Mouse (Mus musculus) hindbrain, embryonic 13.5 days (tissue): ENCODE data around the gene Tmem258. TPM values are rescaled to one million over a fixed set of nuclear protein-coding genes. Genes with fewer than 3 reads are reported as not detected.
A peak's percentile ranks its signal among the peaks of the same experiment; 100 is the strongest.

ENCODE experiments used
- ATAC-seq: fragments of 200-750 bp; cut with Nextera tagmentation; 2 replicates; pipeline ENCODE4 v1.8.0; 2017; ENCODE audit warnings: moderate TSS enrichment; ENCODE audit not compliant: low FRiP score
- H3K27ac ChIP-seq: fragments of 300-500 bp; sonication (generic); 2 replicates; pipeline ENCODE4 v1.5.1; 2015; ENCODE audit warnings: inconsistent platforms, mild to moderate bottlenecking, moderate library complexity
- H3K27me3 ChIP-seq: fragments of 300-500 bp; sonication (generic); 2 replicates; pipeline ENCODE4 v1.6.1; 2015; ENCODE audit warnings: mild to moderate bottlenecking, inconsistent platforms
- H3K36me3 ChIP-seq: fragments of 300-500 bp; sonication (generic); 2 replicates; pipeline ENCODE4 v1.6.1; 2015; ENCODE audit warnings: mild to moderate bottlenecking, inconsistent platforms
- H3K4me1 ChIP-seq: fragments of 300-500 bp; sonication (generic); replicated peaks from 2 replicates; pipeline ENCODE4 v1.6.1; 2015; ENCODE audit warnings: inconsistent platforms
- H3K4me2 ChIP-seq: fragments of 300-500 bp; sonication (generic); 2 replicates; pipeline ENCODE4 v1.6.1; 2015; ENCODE audit warnings: inconsistent platforms, mild to moderate bottlenecking, moderate library complexity
- H3K4me3 ChIP-seq: fragments of 300-500 bp; sonication (generic); 2 replicates; pipeline ENCODE4 v1.5.1; 2015; ENCODE audit warnings: mild to moderate bottlenecking, inconsistent platforms
- H3K9ac ChIP-seq: fragments of 300-500 bp; sonication (generic); 2 replicates; pipeline ENCODE4 v1.6.1; 2015; ENCODE audit warnings: mild to moderate bottlenecking, inconsistent platforms
- H3K9me3 ChIP-seq: fragments of 300-500 bp; sonication (generic); 2 replicates; pipeline ENCODE4 v1.6.1; 2016; ENCODE audit warnings: inconsistent platforms
- WGBS: fragments of 180-500 bp; shearing (Covaris S2); methylation state at CpG from one replicate; pipeline ENCODE4 v1.1.7; 2015; 5-methylcytosine and 5-hydroxymethylcytosine counted together
- polyA plus RNA-seq: library from polyadenylated mRNA; unstranded; fragments of >200 nt; fragmentation: Nextera tagmentation; extraction: Ambion mirVana; gene quantifications from 2 replicates; pipeline ENCODE4 v1.2.1, GENCODE M21; 2015

Gene Tmem258
- polyA plus RNA-seq, 1 experiment from 2014 or later = 403 TPM

GRCm38 (mm10) chr19:10210885-10211284 is 7.1 kb downstream of the Tmem258 start:
- peaks cover 72% of the 10 kb centered on the region for H3K36me3 ChIP-seq
- H3K4me3 ChIP-seq = no peak overlapping the region
- no peak overlapping the region for H3K4me2 ChIP-seq
- no peak overlapping the region for H3K27ac ChIP-seq
- ATAC-seq = no peak
- WGBS = 85% methylated on average over 4 of the region's 4 CpGs
- H3K4me1 ChIP-seq = no peaks in the 10 kb centered on the region
- H3K9ac ChIP-seq = no peak overlapping the region
- no peaks in the 10 kb centered on the region for H3K27me3 ChIP-seq
- H3K9me3 ChIP-seq = no peaks in the 10 kb centered on the region

- no peaks in the 10 kb centered on the region for H3K9me3 ChIP-seq
- no peak for ATAC-seq
- no peaks in the 10 kb centered on the region for H3K27me3 ChIP-seq
- no peaks in the 10 kb centered on the region for H3K4me1 ChIP-seq
- no peak overlapping the region for H3K27ac ChIP-seq
- no peak overlapping the region for H3K4me3 ChIP-seq
- H3K36me3 ChIP-seq = peaks cover 43% of the 10 kb centered on the region
- no peak overlapping the region for H3K4me2 ChIP-seq
- WGBS = 88% methylated on average over 10 of the region's 10 CpGs
- no peak overlapping the region for H3K9ac ChIP-seq
Measured at GRCm38 (mm10) chr19:10213796-10214471, 10.1 kb downstream of the Tmem258 start.

- Histone ChIP-seq H3K36me3 (peaks cover 21% of the 10 kb centered on the region), H3K9ac (no peak overlapping the region), H3K27me3 (no peaks in the 10 kb centered on the region), H3K4me2 (no peak overlapping the region), H3K4me1 (no peaks in the 10 kb centered on the region), H3K27ac (no peak overlapping the region), H3K9me3 (no peaks in the 10 kb centered on the region), H3K4me3 (no peak overlapping the region)
- no peak for ATAC-seq
- 82% methylated on average over 8 of the region's 8 CpGs for WGBS
Measured at GRCm38 (mm10) chr19:10216101-10216500, 12.3 kb downstream of the Tmem258 start.

GRCm38 (mm10) chr19:10219108-10219507 is 15.3 kb downstream of the Tmem258 start:
- Histone ChIP-seq H3K9ac (no peak overlapping the region), H3K27me3 (no peaks in the 10 kb centered on the region), H3K36me3 (no peaks in the 10 kb centered on the region), H3K4me3 (no peak overlapping the region), H3K4me1 (no peaks in the 10 kb centered on the region), H3K4me2 (no peak overlapping the region), H3K27ac (no peak overlapping the region), H3K9me3 (no peaks in the 10 kb centered on the region)
- 54% methylated on average over 3 of the region's 3 CpGs for WGBS
- ATAC-seq = no peak

GRCm38 (mm10) chr19:10219593-10219992 is 15.8 kb downstream of the Tmem258 start:
- H3K4me1 ChIP-seq = no peaks in the 10 kb centered on the region
- no peaks in the 10 kb centered on the region for H3K36me3 ChIP-seq
- H3K9me3 ChIP-seq = no peaks in the 10 kb centered on the region
- H3K4me2 ChIP-seq = no peak overlapping the region
- H3K4me3 ChIP-seq = no peak overlapping the region
- H3K27me3 ChIP-seq = no peaks in the 10 kb centered on the region
- H3K9ac ChIP-seq = no peak overlapping the region
- no peak overlapping the region for H3K27ac ChIP-seq
- 74% methylated on average over 6 of the region's 6 CpGs for WGBS
- no peak for ATAC-seq

- no peak for ATAC-seq
- Histone ChIP-seq H3K4me3 (no peak overlapping the region), H3K36me3 (no peaks in the 10 kb centered on the region), H3K4me1 (peaks cover 6% of the 10 kb centered on the region), H3K4me2 (no peak overlapping the region), H3K27ac (no peak overlapping the region), H3K9ac (no peak overlapping the region), H3K9me3 (no peaks in the 10 kb centered on the region), H3K27me3 (no peaks in the 10 kb centered on the region)
- WGBS = 61% methylated on average over 4 of the region's 4 CpGs
Measured at GRCm38 (mm10) chr19:10221585-10221984, 17.8 kb downstream of the Tmem258 start.

- 37% methylated on average over 8 of the region's 8 CpGs for WGBS
- Histone ChIP-seq H3K36me3 (no peaks in the 10 kb centered on the region), H3K4me2 (no peak overlapping the region)
Measured at GRCm38 (mm10) chr19:10222656-10223055, 18.8 kb downstream of the Tmem258 start.

GRCm38 (mm10) chr19:10223561-10223960 is 19.7 kb downstream of the Tmem258 start:
- Histone ChIP-seq H3K27me3 (no peaks in the 10 kb centered on the region), H3K9ac (no peak overlapping the region), H3K36me3 (no peaks in the 10 kb centered on the region), H3K9me3 (no peaks in the 10 kb centered on the region), H3K4me2 (no peak overlapping the region), H3K27ac (no peak overlapping the region), H3K4me3 (no peak overlapping the region), H3K4me1 (peaks cover 6% of the 10 kb centered on the region)
- WGBS = 76% methylated on average over 4 of the region's 4 CpGs
- no peak for ATAC-seq

More at GRCm38 (mm10) chr19:10222656-10223055, 18.8 kb downstream of the Tmem258 start:
- H3K9ac ChIP-seq = no peak overlapping the region
- no peaks in the 10 kb centered on the region for H3K9me3 ChIP-seq
- no peaks in the 10 kb centered on the region for H3K27me3 ChIP-seq
- H3K4me1 ChIP-seq = peaks cover 6% of the 10 kb centered on the region
- no peak overlapping the region for H3K4me3 ChIP-seq
- ATAC-seq = no peak
- H3K27ac ChIP-seq = no peak overlapping the region

- no peaks in the 10 kb centered on the region for H3K36me3 ChIP-seq
- no peaks in the 10 kb centered on the region for H3K9me3 ChIP-seq
- WGBS = 36% methylated on average over 25 of the region's 26 CpGs
- H3K27ac ChIP-seq = no peak overlapping the region
- H3K4me1 ChIP-seq = peaks cover 6% of the 10 kb centered on the region
- H3K4me3 ChIP-seq = no peak overlapping the region
- no peak overlapping the region for H3K9ac ChIP-seq
- no peak for ATAC-seq
- H3K27me3 ChIP-seq = 0 out of 2 replicates have a peak, but pooled peaks cover 6% of the 10 kb centered on the region
- H3K4me2 ChIP-seq = peak overlapping the region; percentile 33; the same call in 1 of the 2 replicates
Measured at GRCm38 (mm10) chr19:10224637-10225453, 21.0 kb downstream of the Tmem258 start.

GRCm38 (mm10) chr19:10225767-10226166 is 22.0 kb downstream of the Tmem258 start:
- Histone ChIP-seq H3K4me2 (no peak overlapping the region), H3K27ac (no peak overlapping the region), H3K4me1 (peaks cover 6% of the 10 kb centered on the region), H3K36me3 (no peaks in the 10 kb centered on the region), H3K4me3 (no peak overlapping the region), H3K9me3 (no peaks in the 10 kb centered on the region), H3K9ac (no peak overlapping the region), H3K27me3 (0 out of 2 replicates have a peak, but pooled peaks cover 7% of the 10 kb centered on the region)
- no peak for ATAC-seq
- 88% methylated on average over 4 of the region's 4 CpGs for WGBS

- 20% methylated on average over 7 of the region's 7 CpGs for WGBS
- Histone ChIP-seq H3K27ac (no peak overlapping the region), H3K36me3 (no peaks in the 10 kb centered on the region), H3K9me3 (no peaks in the 10 kb centered on the region), H3K9ac (no peak overlapping the region), H3K4me1 (no peaks in the 10 kb centered on the region; the same call in 1 of the 2 replicates), H3K4me2 (no peak overlapping the region), H3K27me3 (peaks cover 25% of the 10 kb centered on the region), H3K4me3 (no peak overlapping the region)
- ATAC-seq = no peak
Measured at GRCm38 (mm10) chr19:10231016-10231415, 27.2 kb downstream of the Tmem258 start.

GRCm38 (mm10) chr19:10231871-10232270 is 28.1 kb downstream of the Tmem258 start:
- no peaks in the 10 kb centered on the region for H3K9me3 ChIP-seq

More at GRCm38 (mm10) chr19:10231871-10232270, 28.1 kb downstream of the Tmem258 start:
- no peak for ATAC-seq
- H3K4me1 ChIP-seq = no peaks in the 10 kb centered on the region; the same call in 1 of the 2 replicates
- H3K27me3 ChIP-seq = peaks cover 25% of the 10 kb centered on the region
- WGBS = 14% methylated on average over 5 of the region's 5 CpGs
- H3K9ac ChIP-seq = no peak overlapping the region
- no peak overlapping the region for H3K4me3 ChIP-seq
- H3K36me3 ChIP-seq = no peaks in the 10 kb centered on the region
- no peak overlapping the region for H3K27ac ChIP-seq
- no peak overlapping the region for H3K4me2 ChIP-seq
